Mouse (Mus musculus) liver, adult 2 months (tissue): ENCODE measurements around the gene Tm7sf2.

Source experiments
- CTCF ChIP-seq: fragments of 200-500 bp; IDR thresholded peaks from 2 replicates; pipeline ENCODE4 v1.5.1; 2011; ENCODE audit warnings: low read depth, low read length, control low read depth
- POLR2A ChIP-seq: fragments of 200-500 bp; IDR thresholded peaks from 2 replicates; pipeline ENCODE4 v1.6.1; 2011; ENCODE audit warnings: low read length, control low read depth; ENCODE audit not compliant: insufficient read depth; ENCODE audit errors: extremely low read depth

DNA sequence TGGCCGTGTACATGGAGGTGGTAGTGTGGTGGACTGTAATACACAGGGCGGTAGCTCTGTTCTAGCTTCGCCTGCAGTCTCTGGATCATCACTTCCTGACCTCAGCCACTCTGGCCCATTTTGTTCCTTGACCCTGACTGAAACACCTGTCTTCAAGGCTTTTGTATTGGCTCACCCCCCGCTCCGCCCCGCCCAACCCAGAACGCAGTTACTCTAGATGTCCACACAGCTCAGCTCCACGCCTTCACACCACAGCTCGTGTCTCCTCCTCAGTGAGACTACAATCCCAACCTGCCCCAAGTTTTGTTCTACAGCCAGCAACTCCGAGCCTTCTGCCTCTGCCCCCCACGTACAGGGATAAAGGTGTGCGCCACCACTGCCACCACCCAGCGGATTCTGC lies 20.7 kb upstream of the Tm7sf2 start:
- no peak for TF ChIP-seq CTCF
- no peak for TF ChIP-seq POLR2A
